Mouse (Mus musculus) E14TG2a.4 (cell line): ENCODE results near the gene Hs2st1.

ENCODE experiments used
- CTCF ChIP-seq: conservative IDR thresholded peaks from 2 replicates; pipeline ENCODE4 v1.5.1; 2014; ENCODE audit warnings: low read length
- NANOG ChIP-seq: IDR thresholded peaks from 2 replicates; pipeline ENCODE4 v1.6.1; 2014; ENCODE audit warnings: borderline replicate concordance, low read length, mixed read lengths
- POU5F1 ChIP-seq: IDR thresholded peaks from 2 replicates; pipeline ENCODE4 v1.6.1; 2014; ENCODE audit warnings: low read length, borderline replicate concordance

GRCm38 (mm10) chr3:144396478-144396877 is 173.5 kb downstream of the Hs2st1 start:
- TF ChIP-seq CTCF (no peak), POU5F1 (no peak), NANOG (no peak)
